Mouse (Mus musculus) Patski (cell line): ENCODE measurements at regions not wholly inside any gene's neighbourhood (a gene's known extent, or its start where the extent isn't known, plus 50 kb on each side); places are given as distances from the start of the nearest gene placed in this dataset.
A peak's percentile ranks its signal among the peaks of the same experiment; 100 is the strongest.

Experiments used
- ATAC-seq: fragments of 100-300 bp; one replicate; pipeline ENCODE4 v1.8.0; 2021
- CTCF ChIA-PET: fragments of 350-600 bp; sonication (Branson Sonifier 250); formaldehyde crosslinking; loops from one replicate; lab custom pipeline; 2022; ENCODE audit warnings: inconsistent platforms; lab: Charles Lee
- POLR2A ChIA-PET: fragments of 350-600 bp; sonication (Branson Sonifier 250); formaldehyde crosslinking; loops from one replicate; lab custom pipeline; 2022; ENCODE audit warnings: antibody characterized with exemption, inconsistent platforms; lab: Charles Lee
- DNase-seq: peaks from one replicate; pipeline ENCODE4 v3.0.0-alpha.2; 2011; ENCODE audit warnings: low read depth, low spot score
- H3K27me3 ChIP-seq: fragments of 371-371 bp; one replicate; pipeline ENCODE4 v1.5.1; 2021
- CTCF ChIP-seq: fragments of 100-300 bp; IDR thresholded peaks from one replicate; pipeline ENCODE4 v1.5.1; 2021
- in situ Hi-C: fragments of 300-500 bp; cut with MboI; formaldehyde crosslinking; loops from 3 replicates; pipeline ENCODE4 v1.11.1; 2018; ENCODE audit warnings: low pct_unique_long_range_greater_than_20kb, mixed read lengths

- ATAC-seq (no peak), DNase-seq (no peak)
- no peak for TF ChIP-seq CTCF
- ChIA-PET POLR2A (no interaction called here), CTCF (interaction anchor here (1.4 kb wide), 1 partner anchor 35 kb away, joined by 3 read pairs; no protein-coding TSS in a partner anchor)
- in situ Hi-C loops, result no loop called here
- H3K27me3 ChIP-seq, result no peaks in the 10 kb centered on the region
Measured at GRCm38 (mm10) chr13:5704991-5705390, 156.3 kb upstream of the Klf6 start.

DNA sequence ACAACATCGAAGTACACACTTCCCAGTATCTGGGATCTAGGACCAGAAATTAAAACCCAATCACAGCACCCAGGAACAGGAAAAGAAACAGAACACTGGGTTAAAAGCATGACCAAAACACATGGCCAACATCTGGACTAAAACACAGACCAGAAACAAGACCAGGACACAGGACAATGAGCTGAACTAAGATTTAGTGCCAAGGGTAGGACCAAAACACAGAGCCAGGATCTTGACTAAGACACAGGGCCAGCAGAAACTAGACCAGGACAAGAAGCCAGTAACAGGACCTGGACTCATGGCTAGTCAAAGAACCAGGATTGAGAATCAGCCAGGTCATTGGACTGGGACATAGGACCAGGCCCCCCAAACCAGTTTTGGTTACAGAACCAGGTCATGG, 149.6 kb upstream of the Klf6 start:
- no peak for ATAC-seq
- in situ Hi-C loops, result no loop called here
- H3K27me3 ChIP-seq, result no peaks in the 10 kb centered on the region
- ChIA-PET POLR2A (no interaction called here), CTCF (no interaction called here)
- no peak for TF ChIP-seq CTCF
- no peak for DNase-seq

- in situ Hi-C loops, result no loop called here
- CTCF ChIA-PET, result interaction anchor here (1.0 kb wide), 1 partner anchor 12 kb away, joined by 6 read pairs; no protein-coding TSS in a partner anchor
- no peaks in the 10 kb centered on the region for H3K27me3 ChIP-seq
- TF ChIP-seq CTCF, result no peak
- ATAC-seq, result no peak
- POLR2A ChIA-PET, result no interaction called here
- DNase-seq, result no peak
Measured at GRCm38 (mm10) chr13:5713195-5713863, 148.0 kb upstream of the Klf6 start.

DNA sequence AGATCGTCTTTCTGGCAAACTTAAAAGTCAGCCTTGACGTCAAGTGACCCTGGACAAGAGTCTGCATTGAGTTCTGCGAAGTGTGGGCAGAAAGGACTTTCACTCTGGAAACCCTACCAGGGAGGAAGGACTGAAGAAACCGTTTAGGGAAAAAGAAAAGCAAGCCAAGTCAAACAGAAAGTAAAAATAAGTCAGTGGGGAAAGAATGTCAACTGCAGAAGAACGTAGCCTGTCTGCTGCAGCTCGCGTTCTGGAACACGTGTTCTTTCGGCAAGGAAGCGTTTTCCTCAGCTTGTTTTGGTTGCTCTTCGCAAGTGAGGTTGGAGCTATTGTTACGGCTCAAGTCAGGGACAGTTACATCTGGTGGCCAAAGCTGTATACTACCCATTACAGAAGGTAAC, 147.1 kb upstream of the Klf6 start:
- ChIA-PET POLR2A (no interaction called here), CTCF (interaction anchor here (1.0 kb wide), 1 partner anchor 11 kb away, joined by 6 read pairs; no protein-coding TSS in a partner anchor)
- DNase-seq, result no peak
- H3K27me3 ChIP-seq, result no peaks in the 10 kb centered on the region
- TF ChIP-seq CTCF, result no peak
- in situ Hi-C loops, result no loop called here
- ATAC-seq, result no peak

- ChIA-PET CTCF (no interaction called here), POLR2A (no interaction called here)
- in situ Hi-C loops, result no loop called here
- ATAC-seq, result no peak
- no peak for DNase-seq
- TF ChIP-seq CTCF, result no peak
- H3K27me3 ChIP-seq, result no peaks in the 10 kb centered on the region
Measured at GRCm38 (mm10) chr13:5714793-5715192, 146.5 kb upstream of the Klf6 start.

- ATAC-seq (no peak), DNase-seq (no peak)
- CTCF ChIA-PET, result interaction anchor here (0.8 kb wide), 1 partner anchor 86 kb away, joined by 3 read pairs; no protein-coding TSS in a partner anchor
- POLR2A ChIA-PET, result no interaction called here
- TF ChIP-seq CTCF, result no peak
- H3K27me3 ChIP-seq, result no peaks in the 10 kb centered on the region
- in situ Hi-C loops, result no loop called here
Measured at GRCm38 (mm10) chr13:5716749-5717148, 144.5 kb upstream of the Klf6 start.

DNA sequence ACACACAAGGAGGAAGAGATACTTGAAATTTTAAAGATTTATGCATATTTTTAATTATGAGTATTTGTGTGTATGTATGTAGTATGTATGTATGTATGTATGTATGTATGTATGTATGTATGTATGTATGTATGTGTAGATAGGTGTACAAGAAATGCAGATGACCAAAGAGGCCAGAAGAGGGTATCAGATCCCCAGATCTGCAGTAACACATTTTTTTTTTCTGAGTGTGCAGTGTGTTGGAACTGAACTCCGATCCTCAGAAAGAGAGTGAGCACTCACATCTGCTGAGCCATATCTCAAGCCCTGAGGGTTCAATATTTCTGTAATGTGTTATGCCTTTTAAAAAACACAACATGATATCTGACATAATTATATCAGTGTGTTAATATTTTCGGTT, 138.0 kb upstream of the Klf6 start:
- POLR2A ChIA-PET, result no interaction called here
- ATAC-seq, result no peak
- in situ Hi-C loops, result no loop called here

DNA sequence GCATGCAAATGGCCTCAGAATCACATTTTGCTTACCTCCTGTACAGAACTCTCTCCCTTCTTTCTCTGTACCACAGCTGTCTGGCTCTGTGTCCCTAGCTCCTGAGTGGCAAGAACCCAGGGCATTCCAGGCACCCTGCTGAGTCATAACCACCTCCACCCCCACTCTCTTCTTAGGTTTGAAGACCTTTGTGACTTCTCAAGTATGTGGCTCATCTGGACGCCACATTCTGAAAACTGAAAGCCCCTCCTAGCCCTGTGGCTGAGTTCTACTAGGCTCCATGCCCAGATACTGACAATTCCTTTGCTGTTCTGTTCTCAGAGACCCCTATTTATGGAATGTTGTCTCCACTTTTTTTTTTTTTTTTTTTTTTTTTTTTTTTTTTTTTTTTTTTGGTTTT, 136.9 kb upstream of the Klf6 start:
- no peaks in the 10 kb centered on the region for H3K27me3 ChIP-seq
- ChIA-PET POLR2A (no interaction called here), CTCF (no interaction called here)
- in situ Hi-C loops, result no loop called here
- no peak for TF ChIP-seq CTCF
- peak; percentile 51 for ATAC-seq
- no peak for DNase-seq

More for the DNA sequence above, 138.0 kb upstream of the Klf6 start:
- TF ChIP-seq CTCF, result no peak
- H3K27me3 ChIP-seq, result no peaks in the 10 kb centered on the region
- no peak for DNase-seq
- CTCF ChIA-PET, result no interaction called here

- H3K27me3 ChIP-seq, result no peaks in the 10 kb centered on the region
- DNase-seq (no peak), ATAC-seq (no peak)
- no peak for TF ChIP-seq CTCF
- in situ Hi-C loops, result no loop called here
- ChIA-PET POLR2A (no interaction called here), CTCF (interaction anchor here (0.8 to 1.5 kb wide), 3 partner anchors 9 to 312 kb away, joined by 3 to 6 read pairs (median 3); no protein-coding TSS in a partner anchor)
Measured at GRCm38 (mm10) chr13:5725984-5726383, 135.3 kb upstream of the Klf6 start.

GRCm38 (mm10) chr13:5726446-5726845, 134.8 kb upstream of the Klf6 start:
- DNase-seq, result no peak
- peak; percentile 54 for ATAC-seq
- ChIA-PET CTCF (interaction anchor here (0.8 to 1.5 kb wide), 2 partner anchors 8 to 13 kb away, joined by 3 to 6 read pairs; no protein-coding TSS in a partner anchor), POLR2A (no interaction called here)
- H3K27me3 ChIP-seq, result no peaks in the 10 kb centered on the region
- in situ Hi-C loops, result no loop called here
- TF ChIP-seq CTCF, result no peak

- ChIA-PET POLR2A (interaction anchor here (0.7 kb wide), 1 partner anchor 956 kb away, joined by 5 read pairs; no protein-coding TSS in a partner anchor), CTCF (interaction anchor here (1.6 kb wide), 1 partner anchor 14 kb away, joined by 3 read pairs; no protein-coding TSS in a partner anchor)
- in situ Hi-C loops, result no loop called here
- no peaks in the 10 kb centered on the region for H3K27me3 ChIP-seq
- DNase-seq (no peak), ATAC-seq (no peak)
- no peak for TF ChIP-seq CTCF
Measured at GRCm38 (mm10) chr13:5728172-5728571, 133.1 kb upstream of the Klf6 start.
